Mouse (Mus musculus) right cerebral cortex, adult 2 months (tissue): ENCODE results near the gene Mgat3.

Source experiments
- DNase-seq, 2 experiments: peaks; one replicate each; pipeline ENCODE4 v3.0.0; 2021 to 2022; ENCODE audit warnings: low spot score in 2 of 2

Gene Mgat3

DNA sequence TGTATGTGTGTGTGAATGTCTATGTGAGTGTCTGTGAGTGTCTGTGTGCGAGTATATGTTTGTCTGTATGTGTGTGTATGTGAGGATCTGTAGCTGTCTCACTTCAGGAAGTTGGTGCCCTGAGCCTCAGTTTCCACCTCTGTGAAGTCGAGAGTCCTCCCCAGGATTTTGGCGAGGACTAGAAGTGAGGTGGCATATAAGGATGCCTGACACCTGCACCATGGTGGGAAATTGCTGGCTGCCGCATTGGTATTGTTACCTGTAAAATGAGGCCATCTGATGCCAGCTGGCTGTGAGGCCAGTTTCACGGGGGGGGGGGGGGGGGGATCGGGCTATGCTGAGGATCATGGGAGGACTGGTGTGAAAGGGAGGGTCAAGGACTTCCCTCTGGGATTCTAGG lies 2.2 kb downstream of the Mgat3 start:
- no peak for DNase-seq

- DNase-seq = no peak
These were observed 8.0 kb downstream of the Mgat3 start for GRCm38 (mm10) chr15:80181561-80181960.

GRCm38 (mm10) chr15:80182072-80182700 lies 8.7 kb downstream of the Mgat3 start:
- no peak for DNase-seq

DNA sequence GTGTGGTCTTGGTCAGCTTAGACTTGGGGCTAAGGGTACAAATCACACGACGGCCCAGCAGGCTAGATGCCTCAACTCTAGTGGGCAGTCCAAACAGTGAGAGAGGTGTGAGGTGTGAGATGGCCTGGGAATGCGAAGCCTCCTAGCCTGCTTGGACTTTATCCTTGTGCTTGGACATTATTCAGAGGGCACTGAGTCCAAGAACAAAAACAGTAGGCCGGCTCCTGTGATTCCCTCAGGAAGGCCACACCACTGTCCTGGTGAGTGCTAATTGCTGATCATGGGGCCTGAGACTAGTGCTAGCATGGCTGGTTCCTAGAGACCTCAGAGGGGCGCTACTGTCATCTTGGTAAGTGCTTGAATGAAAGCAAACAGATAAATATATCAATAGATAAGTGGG lies 15.4 kb downstream of the Mgat3 start:
- DNase-seq = no peak

DNA sequence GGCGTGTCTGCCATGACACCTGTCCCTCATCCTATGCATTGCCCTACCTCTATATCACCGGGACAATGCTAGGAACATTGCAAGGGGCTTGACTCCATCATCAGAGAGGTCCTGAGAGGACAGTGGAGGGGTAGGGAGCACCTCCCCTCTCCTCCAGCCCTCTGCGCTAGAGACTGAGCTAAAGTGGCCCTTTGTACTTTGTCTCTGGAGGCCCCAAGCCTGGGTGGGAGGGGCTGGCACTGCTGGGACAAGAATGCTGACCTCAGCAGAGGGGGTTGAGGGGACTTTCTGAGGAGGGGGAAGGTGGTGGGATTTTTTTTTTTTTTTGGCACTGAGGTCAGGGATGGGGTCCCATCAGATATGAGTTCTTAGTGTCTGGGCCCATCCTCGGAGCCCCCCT lies 16.6 kb downstream of the Mgat3 start:
- no peak for DNase-seq

DNA sequence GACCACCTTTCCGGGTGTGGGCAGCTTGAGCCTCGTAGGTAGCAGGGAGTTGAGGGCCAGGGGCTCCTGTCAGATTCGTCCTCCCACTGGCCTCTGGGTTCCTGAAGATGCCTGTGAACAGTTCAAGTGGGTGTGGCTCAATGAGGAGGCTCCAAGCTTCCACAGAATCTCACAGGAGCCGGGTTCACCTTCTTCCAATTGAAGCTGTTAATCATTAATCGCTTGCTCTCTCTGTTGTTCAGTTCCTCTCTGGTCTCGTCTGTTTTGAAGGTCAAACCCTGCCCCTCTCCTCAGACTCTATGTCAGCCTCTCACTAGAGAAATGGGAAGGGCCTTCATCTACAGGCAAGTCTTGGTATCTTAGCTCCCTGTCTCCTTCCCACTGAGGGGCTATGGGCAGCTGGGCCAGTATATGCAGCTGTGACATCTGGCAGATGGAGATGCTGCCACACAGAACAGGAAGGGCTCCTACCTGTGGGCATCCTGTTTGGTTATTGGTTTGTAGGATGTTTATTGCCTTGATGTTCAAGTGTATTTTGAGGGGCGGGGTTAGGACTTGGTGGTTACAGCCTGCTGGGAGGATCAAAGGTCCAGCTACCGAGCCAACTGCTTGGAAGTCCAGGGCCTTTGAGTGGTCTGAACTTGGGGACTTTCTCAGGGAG lies 18.2 kb downstream of the Mgat3 start:
- DNase-seq = no peak

DNA sequence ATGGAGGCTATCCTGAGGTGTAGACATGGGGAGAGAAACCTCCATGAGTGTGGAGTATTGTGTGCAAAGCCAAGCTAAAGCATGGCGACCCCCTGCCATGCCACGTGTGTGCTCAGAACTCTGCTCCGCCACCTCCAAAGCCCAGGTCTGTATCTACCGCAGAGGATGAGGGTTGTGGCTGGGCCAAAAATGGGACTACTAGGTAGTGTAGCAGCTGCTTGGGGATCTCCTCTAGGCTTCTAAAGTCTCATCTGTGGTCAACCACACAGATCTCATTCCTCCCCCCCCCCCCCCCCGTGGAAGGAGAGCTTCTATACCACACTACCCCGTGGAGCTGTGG lies 18.7 kb downstream of the Mgat3 start:
- DNase-seq = no peak

- no peak for DNase-seq
These were observed 19.3 kb downstream of the Mgat3 start for GRCm38 (mm10) chr15:80192847-80193246.

DNA sequence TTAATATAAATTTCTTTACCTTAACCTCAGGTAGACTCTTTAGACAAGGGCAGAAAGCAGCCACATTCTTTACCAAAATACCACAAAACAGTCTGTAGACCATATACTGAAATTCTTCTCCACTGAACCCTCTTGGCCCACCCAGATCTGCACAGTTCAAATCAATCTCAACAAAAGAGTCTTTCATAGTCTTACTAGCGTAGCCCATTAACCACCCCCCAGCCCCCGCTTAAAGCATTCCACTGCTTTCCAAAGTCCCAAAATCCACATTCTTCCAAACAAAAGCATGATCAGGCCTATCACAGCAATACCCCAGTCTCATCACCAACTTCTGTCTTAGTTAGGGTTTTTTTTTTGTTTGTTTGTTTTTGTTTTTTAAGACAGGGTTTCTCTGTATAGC lies 26.0 kb downstream of the Mgat3 start:
- no peak for DNase-seq

- DNase-seq = peak; percentile 49 to 54
These were observed 28.7 kb downstream of the Mgat3 start for GRCm38 (mm10) chr15:80202111-80202775.

DNA sequence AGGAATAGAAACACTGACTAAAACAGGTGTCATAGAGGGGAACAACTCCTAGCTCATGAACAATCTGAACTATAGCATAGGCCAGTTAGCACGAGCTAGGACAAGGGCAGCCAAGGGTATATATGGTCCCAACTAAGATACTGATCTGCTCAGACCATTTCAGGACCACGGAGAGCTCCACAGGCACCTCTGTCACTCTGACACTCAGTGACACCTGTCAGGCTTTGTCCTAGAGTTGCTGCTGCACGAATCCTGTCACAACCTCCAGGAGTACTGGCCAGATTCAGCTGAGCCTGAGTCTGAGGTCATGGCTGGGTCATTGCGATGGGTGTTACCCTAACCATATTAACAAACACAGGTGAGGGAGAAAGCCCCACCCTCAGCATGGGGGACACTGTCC lies 29.9 kb downstream of the Mgat3 start:
- no peak for DNase-seq

GRCm38 (mm10) chr15:80206057-80206565 lies 32.6 kb downstream of the Mgat3 start:
- no peak for DNase-seq

GRCm38 (mm10) chr15:80208446-80208845 lies 34.9 kb downstream of the Mgat3 start:
- no peak for DNase-seq

- DNase-seq = no peak
These were observed 40.2 kb downstream of the Mgat3 start for GRCm38 (mm10) chr15:80213688-80214087.

GRCm38 (mm10) chr15:80215716-80216479 lies 42.4 kb downstream of the Mgat3 start:
- DNase-seq = peak in 1 of 2 experiments; percentile 43

DNA sequence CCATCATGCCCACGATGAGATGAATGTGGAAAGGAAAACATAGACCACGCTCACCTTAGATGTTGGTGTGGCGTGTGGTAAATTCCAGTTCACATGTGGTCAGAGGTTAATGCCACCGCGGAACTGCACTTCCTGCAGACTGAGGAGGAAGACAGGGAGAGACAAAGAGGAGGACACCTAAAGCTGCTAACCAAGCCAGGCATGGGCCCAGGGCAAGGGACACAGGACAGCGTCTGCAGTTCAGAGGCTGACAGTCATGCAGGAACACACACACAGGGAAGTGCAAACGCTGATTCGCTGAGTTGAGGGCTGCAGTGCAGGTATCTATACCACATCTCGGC lies 42.9 kb downstream of the Mgat3 start:
- DNase-seq = no peak

DNA sequence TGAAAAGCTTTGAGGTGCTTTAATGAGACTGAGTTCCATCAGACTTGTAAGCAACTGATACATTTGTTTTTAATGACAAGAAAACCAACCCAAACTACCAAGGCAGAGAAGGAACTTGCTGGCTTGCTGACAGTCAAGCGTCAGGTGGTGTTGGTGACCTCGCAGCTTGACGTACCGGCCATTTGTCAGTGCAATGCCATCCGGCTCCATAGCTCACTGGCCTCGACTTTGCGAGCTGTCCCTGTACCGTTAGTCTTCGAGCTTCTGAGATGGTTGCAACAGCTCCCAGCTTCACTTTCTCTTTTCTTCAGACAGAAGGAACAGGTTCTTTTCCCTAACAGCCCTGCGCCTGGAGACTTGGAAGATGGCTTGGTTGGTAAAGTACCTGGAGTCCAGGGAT lies 44.0 kb downstream of the Mgat3 start:
- no peak for DNase-seq

- no peak for DNase-seq
These were observed 45.7 kb downstream of the Mgat3 start for GRCm38 (mm10) chr15:80219211-80219610.

DNA sequence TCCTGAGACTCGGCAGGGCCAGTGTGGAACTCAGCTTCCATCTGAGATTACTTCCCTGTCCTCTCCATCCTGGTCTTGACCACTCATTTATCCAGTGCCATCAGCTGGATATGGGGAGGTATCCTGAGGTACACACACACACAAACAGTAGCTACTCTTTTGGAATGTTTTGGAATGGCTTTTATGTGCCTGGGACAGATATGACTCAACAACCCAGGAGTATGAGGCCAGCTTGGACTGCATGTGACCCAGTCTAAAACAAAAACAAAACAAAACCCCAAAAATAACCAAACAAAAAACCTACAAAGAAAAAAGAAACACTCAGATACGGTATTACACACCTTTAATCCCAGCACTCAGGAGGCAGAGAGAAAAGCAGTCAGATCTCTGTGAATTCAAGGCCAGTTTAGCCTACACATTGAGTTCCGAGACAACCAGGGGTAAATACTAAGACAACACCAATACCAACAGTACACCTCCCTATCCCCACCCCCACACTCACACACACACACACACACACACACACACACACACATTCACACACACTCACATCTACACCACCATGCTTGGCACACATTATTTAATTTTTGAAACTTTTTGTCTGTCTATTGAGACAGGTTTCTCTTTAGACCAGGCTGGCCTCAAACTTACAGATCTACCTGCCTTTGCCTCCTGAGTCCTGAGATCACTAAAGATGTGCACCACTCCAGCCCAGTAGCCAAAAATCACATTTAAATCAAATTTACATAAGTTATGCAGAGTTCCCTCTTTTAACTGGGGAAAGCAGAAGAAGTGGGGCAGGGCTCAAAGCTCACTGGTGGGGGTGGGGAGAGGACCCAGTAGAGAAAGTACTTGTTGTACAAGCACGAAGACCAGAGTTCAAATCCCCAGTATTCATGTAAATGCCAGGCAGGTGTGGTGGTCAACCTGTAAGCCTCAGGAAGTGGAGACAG lies 46.5 kb downstream of the Mgat3 start:
- no peak for DNase-seq

DNA sequence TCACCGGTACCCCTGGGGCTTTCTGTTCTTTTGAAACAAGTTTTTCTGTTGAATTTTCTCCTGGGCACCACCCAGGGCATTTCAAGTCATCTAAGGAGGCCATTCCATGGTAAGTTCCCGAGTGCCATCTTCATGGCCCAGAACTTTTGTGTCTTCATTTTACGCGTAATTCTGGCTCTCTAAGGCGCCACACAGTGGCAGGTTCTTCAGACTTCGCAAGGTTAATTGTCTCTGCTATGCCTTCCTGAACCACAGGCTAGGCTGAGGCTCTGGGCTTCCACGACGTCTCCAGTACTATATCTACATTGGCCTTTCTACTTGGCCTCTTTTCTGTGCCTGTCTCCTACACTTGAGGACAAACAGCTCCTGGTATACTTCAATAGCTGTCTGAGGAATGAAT lies 47.5 kb downstream of the Mgat3 start:
- no peak for DNase-seq

DNA sequence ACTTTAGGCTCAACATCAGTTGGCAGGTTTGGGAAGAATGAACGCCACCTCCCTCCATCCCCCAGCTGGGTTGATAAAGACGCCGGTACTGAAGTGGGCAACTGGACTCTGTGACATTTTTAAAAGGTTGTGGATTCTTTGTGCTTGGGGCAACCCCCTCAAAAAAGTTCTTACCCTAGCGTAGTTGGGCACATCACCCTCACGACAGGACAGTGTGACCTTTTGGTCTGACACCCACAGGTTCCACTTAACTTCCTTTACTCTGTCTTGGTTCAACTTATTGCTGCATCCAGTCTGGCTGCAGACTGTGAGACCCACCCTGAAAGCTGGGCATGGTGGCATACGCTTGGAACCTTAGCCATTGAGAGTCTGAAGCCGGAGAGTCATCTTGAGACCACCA lies 50.2 kb downstream of the Mgat3 start:
- no peak for DNase-seq
